Mouse (Mus musculus) liver, adult 2 months (tissue): ENCODE measurements at regions not wholly inside any gene's neighbourhood (a gene's known extent, or its start where the extent isn't known, plus 50 kb on each side); places are given as distances from the start of the nearest gene placed in this dataset.

Source experiments
- DNase-seq: peaks from one replicate; pipeline ENCODE4 v3.0.0-alpha.2; 2011; ENCODE audit warnings: low read depth, low spot score; ENCODE audit errors: extremely low read depth
- H3K27ac ChIP-seq: fragments of 200-500 bp; replicated peaks from 2 replicates; pipeline ENCODE4 v1.5.1; 2012; ENCODE audit warnings: low read depth, mild to moderate bottlenecking, control low read depth, inconsistent platforms, low read length; ENCODE audit not compliant: insufficient read depth
- H3K27me3 ChIP-seq: fragments of 200-500 bp; 2 replicates; pipeline ENCODE4 v1.6.1; 2012; ENCODE audit warnings: mild to moderate bottlenecking, moderate library complexity, low read length, inconsistent platforms; ENCODE audit not compliant: control insufficient read depth, insufficient read depth
- H3K36me3 ChIP-seq: fragments of 200-500 bp; 2 replicates; pipeline ENCODE4 v1.6.1; 2012; ENCODE audit warnings: low read length, inconsistent platforms; ENCODE audit not compliant: control insufficient read depth, insufficient read depth
- H3K4me1 ChIP-seq: fragments of 200-500 bp; 2 replicates; pipeline ENCODE4 v1.6.1; 2011; ENCODE audit warnings: low read length; ENCODE audit not compliant: control insufficient read depth, insufficient read depth
- H3K4me3 ChIP-seq: fragments of 200-500 bp; 2 replicates; pipeline ENCODE4 v1.5.1; 2011; ENCODE audit warnings: low read depth, mild to moderate bottlenecking, control low read depth, low read length, moderate library complexity; ENCODE audit not compliant: insufficient read depth
- H3K79me2 ChIP-seq: fragments of 200-500 bp; 2 replicates; pipeline ENCODE4 v1.6.1; 2012; ENCODE audit warnings: inconsistent platforms, mild to moderate bottlenecking, low read length, moderate library complexity; ENCODE audit not compliant: control insufficient read depth, insufficient read depth
- H3K9ac ChIP-seq: fragments of 200-500 bp; 2 replicates; pipeline ENCODE4 v1.6.1; 2012; ENCODE audit warnings: low read depth, mild to moderate bottlenecking, control low read depth, inconsistent platforms, low read length
- CTCF ChIP-seq: fragments of 200-500 bp; IDR thresholded peaks from 2 replicates; pipeline ENCODE4 v1.5.1; 2011; ENCODE audit warnings: low read depth, low read length, control low read depth
- POLR2A ChIP-seq: fragments of 200-500 bp; IDR thresholded peaks from 2 replicates; pipeline ENCODE4 v1.6.1; 2011; ENCODE audit warnings: low read length, control low read depth; ENCODE audit not compliant: insufficient read depth; ENCODE audit errors: extremely low read depth
- WGBS: fragments of 180-500 bp; shearing (Covaris S2); methylation state at CpG from one replicate; pipeline ENCODE4 v1.1.7; 2018; 5-methylcytosine and 5-hydroxymethylcytosine counted together

DNA sequence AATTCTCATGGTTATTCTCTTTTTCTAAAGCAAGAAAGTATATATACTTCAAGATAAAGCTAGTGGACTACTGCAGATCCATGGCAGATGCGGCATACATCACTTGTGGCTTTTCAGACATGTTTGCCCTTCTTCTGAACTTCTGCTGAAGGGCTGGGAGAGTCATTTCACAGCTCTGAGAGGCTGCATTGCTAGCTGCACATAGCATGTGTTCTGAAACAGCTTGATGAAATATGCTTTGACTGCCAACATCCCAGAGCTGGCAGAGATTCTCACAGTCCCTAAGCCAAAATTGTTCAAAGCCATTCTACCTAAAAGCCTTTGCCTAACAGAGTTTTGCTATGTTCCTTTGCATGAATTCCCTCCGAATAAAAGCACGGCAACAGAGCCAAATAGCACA is 177.9 kb downstream of the Gm9733 start:
- Histone ChIP-seq H3K4me3 (no peak overlapping the region), H3K27me3 (no peaks in the 10 kb centered on the region), H3K36me3 (no peaks in the 10 kb centered on the region), H3K9ac (no peak overlapping the region), H3K4me1 (no peaks in the 10 kb centered on the region), H3K79me2 (no peaks in the 10 kb centered on the region), H3K27ac (no peak overlapping the region)
- peak; percentile 75 for DNase-seq
- 45% methylated on average over 3 of the region's 3 CpGs for WGBS
- TF ChIP-seq CTCF: no peak
- TF ChIP-seq POLR2A: no peak

DNA sequence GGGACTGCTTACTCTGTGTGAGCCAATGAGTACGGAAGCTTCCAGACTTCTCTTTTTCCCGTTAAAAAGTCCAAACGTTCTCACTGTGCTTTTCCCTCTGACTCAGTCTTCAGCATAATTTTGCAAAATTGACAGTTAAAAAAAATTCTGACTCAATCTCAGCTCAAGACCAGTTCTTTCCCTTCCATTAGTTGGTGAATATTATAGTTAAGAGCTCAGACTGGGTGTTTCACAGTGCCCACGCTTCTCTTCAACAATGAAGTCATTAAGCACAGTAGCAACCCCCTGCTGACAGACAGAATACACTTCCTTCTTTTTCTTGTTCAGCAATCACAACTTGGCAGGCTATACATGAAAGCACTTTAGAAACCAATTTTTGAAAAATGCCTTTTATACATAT is 175.4 kb downstream of the Gm9733 start:
- no peak overlapping the region for H3K9ac ChIP-seq
- H3K27me3 ChIP-seq: no peaks in the 10 kb centered on the region
- no peak overlapping the region for H3K4me3 ChIP-seq
- 88% methylated on average over 4 of the region's 4 CpGs for WGBS
- no peak for DNase-seq
- no peak for TF ChIP-seq CTCF
- no peak for TF ChIP-seq POLR2A
- no peak overlapping the region for H3K27ac ChIP-seq
- H3K36me3 ChIP-seq: no peaks in the 10 kb centered on the region
- no peaks in the 10 kb centered on the region for H3K4me1 ChIP-seq
- no peaks in the 10 kb centered on the region for H3K79me2 ChIP-seq

GRCm38 (mm10) chr3:15157842-15158241 is 174.3 kb downstream of the Gm9733 start:
- Histone ChIP-seq H3K79me2 (no peaks in the 10 kb centered on the region), H3K9ac (no peak overlapping the region), H3K36me3 (no peaks in the 10 kb centered on the region), H3K4me3 (no peak overlapping the region), H3K27ac (no peak overlapping the region), H3K4me1 (no peaks in the 10 kb centered on the region), H3K27me3 (no peaks in the 10 kb centered on the region)
- TF ChIP-seq POLR2A: no peak
- no peak for TF ChIP-seq CTCF
- 18% methylated on average over 1 of the region's 1 CpGs for WGBS
- DNase-seq: peak; percentile 60

GRCm38 (mm10) chr3:15158926-15159325 is 173.2 kb downstream of the Gm9733 start:
- Histone ChIP-seq H3K4me1 (no peaks in the 10 kb centered on the region), H3K27me3 (no peaks in the 10 kb centered on the region), H3K4me3 (no peak overlapping the region), H3K9ac (no peak overlapping the region), H3K27ac (no peak overlapping the region), H3K79me2 (no peaks in the 10 kb centered on the region), H3K36me3 (no peaks in the 10 kb centered on the region)
- WGBS: 96% methylated on average over 8 of the region's 8 CpGs
- DNase-seq: no peak
- TF ChIP-seq POLR2A (no peak), CTCF (no peak)

DNA sequence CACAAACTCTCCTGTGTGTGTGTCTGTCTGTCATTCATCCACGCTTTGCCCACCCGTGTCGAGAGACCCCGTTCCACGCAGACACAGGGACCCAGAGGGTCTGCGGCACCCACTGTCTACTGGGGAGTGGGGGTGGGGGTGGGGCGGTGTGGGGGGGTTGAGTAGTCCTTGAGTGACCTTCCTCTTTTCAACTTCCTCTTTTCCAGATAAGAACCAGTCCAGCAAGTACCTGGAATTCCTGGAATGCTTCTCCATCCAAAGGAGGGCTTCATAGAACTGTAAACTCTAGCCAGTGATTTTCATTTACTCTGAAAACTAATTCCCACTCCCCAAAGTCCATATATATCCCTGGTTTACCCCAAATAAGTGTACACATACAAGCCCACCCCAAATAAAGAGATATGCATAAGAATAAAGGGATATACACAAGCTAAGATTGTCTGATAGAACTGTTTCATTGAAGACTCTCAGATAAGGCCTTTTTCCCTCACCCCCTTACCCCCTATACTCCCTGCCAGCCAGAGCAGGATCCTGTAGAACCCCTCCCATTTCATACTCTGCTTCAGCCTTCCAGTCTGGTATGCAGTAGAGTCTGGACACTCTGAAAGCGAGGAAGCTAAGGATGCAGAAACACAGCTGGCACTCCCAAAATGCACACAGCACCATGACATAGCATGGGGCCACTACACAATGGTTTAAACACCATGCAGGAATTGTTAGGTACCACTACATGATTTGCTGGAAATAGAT is 172.0 kb downstream of the Gm9733 start:
- 90% methylated on average over 8 of the region's 8 CpGs for WGBS
- Histone ChIP-seq H3K36me3 (no peaks in the 10 kb centered on the region), H3K79me2 (no peaks in the 10 kb centered on the region), H3K27me3 (no peaks in the 10 kb centered on the region), H3K27ac (no peak overlapping the region), H3K4me3 (no peak overlapping the region), H3K9ac (no peak overlapping the region), H3K4me1 (no peaks in the 10 kb centered on the region)
- no peak for DNase-seq
- TF ChIP-seq POLR2A (no peak), CTCF (no peak)

DNA sequence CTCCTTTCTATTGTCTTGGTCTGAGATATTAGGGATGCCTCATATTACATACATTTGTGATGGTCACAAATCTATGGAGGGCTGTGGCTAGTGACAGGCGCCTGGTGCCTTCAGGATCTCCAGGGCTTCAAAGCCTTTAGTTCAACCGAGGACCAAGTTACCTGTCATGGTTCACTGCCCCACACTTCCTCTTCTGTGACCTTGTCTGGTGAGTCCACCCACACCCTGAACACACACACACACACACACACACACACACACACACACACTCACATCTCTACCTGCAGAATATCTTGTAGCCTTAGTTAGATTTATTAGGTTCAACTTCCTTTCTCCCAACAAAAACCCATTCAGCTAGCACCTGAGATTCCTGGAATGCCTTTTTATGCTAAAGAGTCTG is 156.3 kb downstream of the Gm9733 start:
- TF ChIP-seq CTCF: no peak
- TF ChIP-seq POLR2A: no peak
- Histone ChIP-seq H3K27me3 (no peaks in the 10 kb centered on the region), H3K36me3 (no peaks in the 10 kb centered on the region), H3K27ac (no peak overlapping the region), H3K79me2 (no peaks in the 10 kb centered on the region), H3K9ac (no peak overlapping the region), H3K4me1 (peaks cover 2% of the 10 kb centered on the region; the same call in 1 of the 2 replicates), H3K4me3 (no peak overlapping the region)
- no peak for DNase-seq
- WGBS: 85% methylated on average over 2 of the region's 2 CpGs
